Mouse (Mus musculus) cerebellum, adult 2 months (tissue): ENCODE data around the gene Tcf12. TPM values are rescaled to one million over a fixed set of nuclear protein-coding genes. Genes with fewer than 3 reads are reported as not detected.

Experiments
- DNase-seq, 2 experiments: peaks; one replicate each; pipeline ENCODE4 v3.0.0; 2021
- H3K27ac ChIP-seq: fragments of 200-500 bp; 2 replicates; pipeline ENCODE4 v1.5.1; 2012; ENCODE audit warnings: low read length, control low read depth, inconsistent platforms; ENCODE audit not compliant: insufficient read depth
- H3K27me3 ChIP-seq: fragments of 200-500 bp; 2 replicates; pipeline ENCODE4 v1.6.1; 2012; ENCODE audit warnings: inconsistent platforms, mild to moderate bottlenecking, low read length, moderate library complexity; ENCODE audit not compliant: control insufficient read depth, insufficient read depth
- H3K4me1 ChIP-seq: fragments of 200-500 bp; 2 replicates; pipeline ENCODE4 v1.6.1; 2011; ENCODE audit warnings: low read length; ENCODE audit not compliant: control insufficient read depth, insufficient read depth
- H3K4me3 ChIP-seq: fragments of 200-500 bp; replicated peaks from 2 replicates; pipeline ENCODE3; 2011; ENCODE audit warnings: mild to moderate bottlenecking, low read depth, low read length, control low read depth; ENCODE audit not compliant: insufficient read depth
- CTCF ChIP-seq: fragments of 200-500 bp; IDR thresholded peaks from 2 replicates; pipeline ENCODE4 v1.5.1; 2011; ENCODE audit warnings: low read depth, mild to moderate bottlenecking, control low read depth, low read length, moderate library complexity, borderline replicate concordance; ENCODE audit not compliant: insufficient read depth
- POLR2A ChIP-seq: fragments of 200-500 bp; IDR thresholded peaks from 2 replicates; pipeline ENCODE4 v1.6.1; 2011; ENCODE audit warnings: low read length, control low read depth, borderline replicate concordance; ENCODE audit not compliant: insufficient read depth
- WGBS: fragments of 180-500 bp; shearing (Covaris S2); methylation state at CpG from one replicate; pipeline ENCODE4 v1.1.7; 2018; 5-methylcytosine and 5-hydroxymethylcytosine counted together
- polyA plus RNA-seq: library from polyadenylated mRNA; depleted of rRNA; stranded (reverse); fragments of >200 nt; gene quantifications from 2 replicates; pipeline ENCODE4 v1.2.3, GENCODE M21; 2012

Gene Tcf12
- polyA plus RNA-seq, 1 experiment: 53.0 TPM

DNA sequence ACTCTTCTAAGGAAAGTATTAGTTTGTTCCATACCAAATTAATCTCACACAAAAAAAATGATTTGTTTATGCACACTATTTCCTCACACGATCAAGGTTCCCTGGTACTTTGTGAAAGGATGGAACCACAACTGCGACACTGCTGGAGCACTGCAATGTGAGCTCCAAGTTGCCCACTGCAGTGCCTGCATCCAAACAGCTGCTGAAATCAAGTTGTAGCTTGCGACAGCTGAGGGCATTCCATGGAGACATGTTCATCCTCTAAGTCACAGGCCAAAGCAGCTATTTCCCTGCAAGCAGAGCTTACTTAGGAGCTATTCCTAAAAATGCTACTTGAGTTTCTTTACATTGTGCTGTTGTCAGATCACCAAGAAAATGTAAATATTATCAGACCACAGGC is 120.5 kb downstream of the Tcf12 start:
- H3K4me3 ChIP-seq: no peak overlapping the region
- 97% methylated on average over 3 of the region's 3 CpGs for WGBS
- no peaks in the 10 kb centered on the region for H3K27me3 ChIP-seq
- no peak overlapping the region for H3K27ac ChIP-seq
- TF ChIP-seq CTCF (no peak), POLR2A (no peak)
- DNase-seq: no peak
- 0 out of 2 replicates have a peak, but pooled peaks cover 2% of the 10 kb centered on the region for H3K4me1 ChIP-seq

DNA sequence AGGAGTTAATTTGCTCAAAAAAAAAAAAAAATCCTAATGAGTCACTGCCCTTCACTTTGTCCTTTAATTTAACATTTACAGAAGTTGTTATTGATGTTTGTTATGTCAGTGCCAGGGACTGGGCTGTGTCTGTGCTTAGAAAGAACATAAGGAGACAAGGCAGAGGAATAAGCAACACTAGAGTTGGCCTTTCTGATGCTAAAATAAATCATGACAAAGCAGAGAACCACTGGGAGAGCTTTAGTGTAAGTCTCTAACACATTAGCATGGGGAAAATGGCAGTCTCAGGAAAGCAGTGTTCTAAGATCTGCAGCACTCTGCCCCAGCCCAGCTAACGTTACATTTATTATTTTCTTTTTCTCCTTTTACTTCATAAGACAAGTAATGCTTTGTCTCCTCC is 121.3 kb downstream of the Tcf12 start:
- DNase-seq: no peak
- Histone ChIP-seq H3K4me3 (no peak overlapping the region), H3K4me1 (0 out of 2 replicates have a peak, but pooled peaks cover 2% of the 10 kb centered on the region), H3K27ac (no peak overlapping the region), H3K27me3 (no peaks in the 10 kb centered on the region)
- WGBS: 94% methylated on average over 1 of the region's 1 CpGs
- TF ChIP-seq CTCF (no peak), POLR2A (no peak)

DNA sequence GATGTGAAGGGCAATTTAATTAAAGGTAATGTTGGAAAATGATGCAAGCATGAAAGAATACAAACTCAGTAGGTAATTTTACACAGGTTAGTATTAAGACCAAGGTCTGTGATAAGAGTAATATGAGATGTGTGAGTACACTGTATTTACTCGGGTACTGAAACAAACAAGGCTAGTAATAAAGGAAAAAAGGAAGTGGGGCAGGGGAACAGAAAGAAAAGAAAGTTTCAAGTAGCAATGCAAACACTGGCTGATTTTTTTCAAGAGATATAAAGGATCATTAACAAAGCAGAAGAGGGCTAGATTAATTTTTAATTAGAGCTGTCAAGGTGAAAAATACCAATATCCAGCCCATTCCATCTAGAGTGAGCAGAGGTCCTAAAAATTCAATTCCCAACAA is 122.0 kb downstream of the Tcf12 start:
- no peak for TF ChIP-seq POLR2A
- TF ChIP-seq CTCF: no peak
- Histone ChIP-seq H3K4me1 (0 out of 2 replicates have a peak, but pooled peaks cover 2% of the 10 kb centered on the region), H3K27me3 (no peaks in the 10 kb centered on the region), H3K27ac (no peak overlapping the region), H3K4me3 (no peak overlapping the region)
- DNase-seq: no peak
- WGBS: 83% methylated on average over 1 of the region's 1 CpGs

DNA sequence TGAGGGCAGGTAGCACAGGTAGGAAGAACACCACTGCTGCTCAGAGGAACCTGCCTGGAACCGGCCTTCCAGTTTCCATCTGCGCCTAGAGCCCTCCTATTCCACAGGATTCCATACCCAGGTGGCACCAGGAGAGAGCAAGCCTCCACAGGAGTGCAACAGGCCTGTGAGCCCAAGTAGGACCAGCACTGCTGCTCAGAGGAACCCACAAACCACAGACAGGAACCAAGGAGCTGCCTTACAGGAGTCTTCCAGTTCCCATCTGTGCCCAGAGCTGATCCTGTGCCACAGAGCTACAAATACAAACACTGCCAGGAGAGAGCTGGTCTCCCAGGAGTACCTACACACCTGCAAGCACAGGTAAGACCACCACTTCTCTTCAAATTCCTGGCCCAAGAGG is 125.0 kb downstream of the Tcf12 start:
- Histone ChIP-seq H3K27ac (no peak overlapping the region), H3K4me3 (no peak overlapping the region), H3K4me1 (no peaks in the 10 kb centered on the region), H3K27me3 (no peaks in the 10 kb centered on the region)
- no peak for DNase-seq
- WGBS: 98% methylated on average over 2 of the region's 2 CpGs
- TF ChIP-seq POLR2A (no peak), CTCF (no peak)

DNA sequence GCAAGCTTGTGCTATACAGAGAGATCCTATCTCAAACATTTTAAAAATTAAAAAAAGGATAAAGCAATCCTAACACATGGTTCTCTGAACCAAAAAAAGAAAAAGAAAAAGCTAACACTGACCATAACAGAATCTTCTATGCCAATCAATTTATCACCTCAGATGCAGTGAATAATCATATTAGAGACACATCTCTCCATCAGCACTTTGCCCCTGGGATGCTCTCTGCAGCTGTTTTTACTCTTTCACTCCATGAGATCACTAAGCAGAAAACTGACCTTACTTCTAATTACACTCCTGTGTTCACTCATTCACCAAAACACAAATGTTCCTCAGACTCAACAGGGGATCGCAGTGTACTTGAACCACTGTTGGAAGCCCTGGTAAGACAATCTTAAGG is 128.8 kb downstream of the Tcf12 start:
- H3K27me3 ChIP-seq: no peaks in the 10 kb centered on the region
- no peak overlapping the region for H3K4me3 ChIP-seq
- H3K4me1 ChIP-seq: peaks cover 3% of the 10 kb centered on the region; the same call in 1 of the 2 replicates
- WGBS: 94% methylated on average over 1 of the region's 1 CpGs
- TF ChIP-seq POLR2A: no peak
- no peak for TF ChIP-seq CTCF
- DNase-seq: no peak
- no peak overlapping the region for H3K27ac ChIP-seq

DNA sequence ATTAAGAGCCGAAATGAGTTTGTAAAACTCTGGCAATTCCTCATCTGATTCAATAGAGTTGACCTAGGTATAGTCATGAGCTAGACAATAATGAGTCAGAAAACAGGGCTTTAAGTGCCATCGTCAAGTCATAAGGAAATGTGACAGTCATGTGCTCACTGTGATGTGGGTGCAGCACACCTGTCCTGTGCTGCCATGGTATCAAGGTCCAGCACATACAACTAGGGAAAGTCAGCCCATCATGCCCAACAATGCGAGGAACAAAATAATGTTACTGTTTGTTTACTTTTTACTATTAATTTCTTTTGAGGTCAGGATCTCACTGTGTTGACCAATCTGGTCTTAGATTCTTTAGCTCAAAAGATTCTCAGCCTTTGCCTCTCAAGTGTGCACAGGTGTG is 130.6 kb downstream of the Tcf12 start:
- no peak for DNase-seq
- TF ChIP-seq POLR2A: no peak
- TF ChIP-seq CTCF: no peak

DNA sequence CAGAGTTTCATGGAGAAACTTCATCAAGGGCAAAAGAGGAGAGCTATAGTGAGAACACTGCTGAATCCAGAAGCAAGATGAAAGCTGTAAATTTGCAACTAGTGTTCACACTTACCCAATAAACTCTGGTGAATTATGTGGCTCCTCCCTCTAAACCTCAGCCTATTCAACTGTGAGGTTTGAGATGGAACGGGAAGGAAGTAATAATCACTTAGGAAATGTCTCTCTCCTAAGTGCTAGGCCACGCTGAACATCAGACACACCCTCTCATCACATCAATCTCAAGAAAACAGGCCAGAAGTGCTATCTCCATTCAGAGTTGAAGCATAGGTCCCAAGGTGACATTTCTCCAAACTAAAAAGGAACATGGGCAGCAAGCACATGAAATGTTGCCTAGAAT is 131.1 kb downstream of the Tcf12 start:
- H3K27ac ChIP-seq: no peak overlapping the region
- no peak overlapping the region for H3K4me3 ChIP-seq
- peaks cover 10% of the 10 kb centered on the region; the same call in 1 of the 2 replicates for H3K4me1 ChIP-seq
- TF ChIP-seq POLR2A: no peak
- TF ChIP-seq CTCF: no peak
- no peaks in the 10 kb centered on the region for H3K27me3 ChIP-seq
- no peak for DNase-seq
- whole genome bisulfite sequencing: 89% methylated on average over 2 of the region's 2 CpGs

More for the DNA sequence above, 130.6 kb downstream of the Tcf12 start:
- no peak overlapping the region for H3K27ac ChIP-seq
- H3K4me3 ChIP-seq: no peak overlapping the region
- no peaks in the 10 kb centered on the region for H3K27me3 ChIP-seq
- 98% methylated on average over 3 of the region's 3 CpGs for WGBS
- H3K4me1 ChIP-seq: peaks cover 10% of the 10 kb centered on the region; the same call in 1 of the 2 replicates

DNA sequence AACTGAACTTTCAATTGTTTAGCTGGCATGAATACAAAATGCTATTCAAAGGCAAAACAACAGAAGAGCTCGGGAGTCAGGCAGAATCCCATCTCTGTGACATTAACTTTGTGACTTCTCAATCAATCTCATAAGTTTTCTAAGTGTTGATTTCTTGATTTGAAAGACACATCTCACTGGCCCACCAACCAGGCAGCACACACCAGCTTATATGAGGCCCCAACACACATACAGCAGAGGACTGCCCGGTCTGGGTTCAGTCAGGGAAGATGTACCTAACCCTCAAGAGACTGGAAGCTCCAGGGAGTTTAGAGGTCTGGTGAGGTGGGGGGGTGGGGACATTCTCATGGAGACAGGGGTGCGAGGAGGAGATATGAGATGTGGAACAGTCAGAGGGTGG is 132.8 kb downstream of the Tcf12 start:
- Histone ChIP-seq H3K4me3 (no peak overlapping the region), H3K27me3 (no peaks in the 10 kb centered on the region), H3K4me1 (peaks cover 14% of the 10 kb centered on the region; the same call in 1 of the 2 replicates), H3K27ac (no peak overlapping the region)
- no peak for DNase-seq
- no peak for TF ChIP-seq CTCF
- TF ChIP-seq POLR2A: no peak
- 92% methylated on average over 3 of the region's 3 CpGs for WGBS
